Mouse (Mus musculus): Measurements from ENCODE around the gene Spi1. TPM values are rescaled to one million over a fixed set of nuclear protein-coding genes. Genes with fewer than 3 reads are reported as not detected.

The Spi1 gene
- polyA plus RNA-seq, 1 experiment, result 4.1 TPM

DNA sequence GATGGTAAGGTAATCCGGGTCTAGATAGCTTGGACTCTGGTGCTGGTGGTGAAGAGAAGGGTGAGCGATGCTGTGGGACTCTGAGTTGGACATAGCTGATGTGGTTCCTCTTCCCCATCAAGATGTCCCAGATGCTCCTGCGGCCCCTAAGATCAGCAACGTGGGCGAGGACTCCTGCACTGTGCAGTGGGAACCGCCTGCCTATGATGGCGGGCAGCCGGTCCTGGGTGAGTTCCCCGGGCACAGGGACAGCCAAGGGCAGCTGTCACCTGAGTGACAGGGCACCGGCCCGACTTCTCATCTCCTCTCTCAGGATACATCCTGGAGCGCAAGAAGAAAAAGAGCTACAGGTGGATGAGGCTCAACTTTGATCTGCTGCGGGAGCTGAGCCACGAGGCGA, 49.1 kb downstream of the Spi1 start:
- no peaks in the 10 kb centered on the region for H3K27me3 ChIP-seq (ENCODE audit: control insufficient read depth, insufficient read depth, low read length)
- H3K4me3 ChIP-seq (replicated peaks; ENCODE audit: insufficient read depth, low read depth, low read length), result no peak overlapping the region
- no peak for DNase-seq
- no peak for TF ChIP-seq POLR2A (IDR thresholded peaks at IDR 0.05; ENCODE audit: borderline replicate concordance, insufficient read depth, low read length)
- WGBS, result 85% methylated on average over 15 of the region's 15 CpGs
- no peak overlapping the region for H3K27ac ChIP-seq (ENCODE audit: insufficient read depth, low read length)
- peaks cover 14% of the 10 kb centered on the region for H3K4me1 ChIP-seq (ENCODE audit: control insufficient read depth, insufficient read depth, low read length)

GRCm38 (mm10) chr2:91132035-91132434, 49.8 kb downstream of the Spi1 start:
- Histone ChIP-seq H3K4me3 (replicated peaks; ENCODE audit: insufficient read depth, low read depth, low read length) (no peak overlapping the region), H3K27ac (ENCODE audit: insufficient read depth, low read length) (no peak overlapping the region), H3K4me1 (ENCODE audit: control insufficient read depth, insufficient read depth, low read length) (peaks cover 22% of the 10 kb centered on the region), H3K27me3 (ENCODE audit: control insufficient read depth, insufficient read depth, low read length) (no peaks in the 10 kb centered on the region)
- WGBS, result 76% methylated on average over 3 of the region's 3 CpGs
- no peak for TF ChIP-seq CTCF (IDR thresholded peaks at IDR 0.05; ENCODE audit: borderline replicate concordance, insufficient read depth, low read depth, low read length)
- TF ChIP-seq POLR2A (IDR thresholded peaks at IDR 0.05; ENCODE audit: borderline replicate concordance, insufficient read depth, low read length), result no peak
- DNase-seq, result no peak

DNA sequence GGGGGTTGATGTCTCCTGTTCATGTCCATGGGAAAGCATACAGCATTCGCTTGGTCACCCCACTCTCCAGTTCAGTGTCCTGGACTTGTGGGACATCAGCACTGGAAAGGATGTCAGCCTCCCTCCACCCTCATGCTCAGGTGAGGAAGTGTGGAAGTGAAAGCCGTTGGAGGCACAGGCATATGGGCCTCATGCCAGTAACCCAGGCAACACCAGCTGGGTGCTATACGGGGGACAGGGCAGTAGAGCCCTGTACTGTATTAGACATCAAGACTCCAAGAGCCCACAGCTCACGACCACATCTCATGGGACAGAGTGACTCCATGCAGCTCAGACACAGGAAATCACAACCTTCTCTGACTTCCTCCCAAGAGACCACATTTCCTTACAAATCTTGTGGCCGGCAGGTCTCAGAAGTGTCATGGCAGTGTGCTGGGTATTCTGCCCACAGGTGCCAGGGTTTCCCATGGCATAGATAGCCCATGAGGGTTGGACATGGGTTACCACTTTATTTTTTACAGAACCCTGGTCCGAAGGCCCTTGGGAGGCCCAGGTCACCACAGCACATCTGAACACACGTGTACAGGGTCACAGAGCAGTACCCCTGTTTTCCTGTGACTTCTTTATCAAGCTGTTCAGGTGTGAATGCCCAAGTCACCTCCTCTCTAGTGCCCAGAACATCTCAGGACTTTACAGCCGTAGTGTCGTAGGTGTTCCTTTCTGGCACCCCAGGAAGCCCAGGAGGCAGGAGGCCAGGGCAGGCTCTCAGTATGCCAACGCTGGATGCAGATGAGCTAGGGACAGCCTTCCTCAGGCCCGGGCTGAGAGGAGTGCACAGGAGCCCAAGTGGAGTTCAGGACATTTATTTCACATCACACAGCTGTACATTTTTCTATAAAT, 54.6 kb downstream of the Spi1 start:
- peak; percentile 63 to 70 for DNase-seq
- WGBS, result 23% methylated on average over 11 of the region's 11 CpGs
- H3K27ac ChIP-seq (ENCODE audit: insufficient read depth, low read length), result peak overlapping the region; percentile 26
- H3K4me3 ChIP-seq (replicated peaks; ENCODE audit: insufficient read depth, low read depth, low read length), result no peak overlapping the region
- peaks cover 28% of the 10 kb centered on the region for H3K4me1 ChIP-seq (ENCODE audit: control insufficient read depth, insufficient read depth, low read length)
- TF ChIP-seq CTCF (IDR thresholded peaks at IDR 0.05; ENCODE audit: borderline replicate concordance, insufficient read depth, low read depth, low read length) (no peak), POLR2A (IDR thresholded peaks at IDR 0.05; ENCODE audit: borderline replicate concordance, insufficient read depth, low read length) (no peak)
- no peaks in the 10 kb centered on the region for H3K27me3 ChIP-seq (ENCODE audit: control insufficient read depth, insufficient read depth, low read length)

- DNase-seq, result peak in 1 of 2 experiments; percentile 53
- Histone ChIP-seq H3K4me3 (replicated peaks; ENCODE audit: insufficient read depth, low read depth, low read length) (no peak overlapping the region), H3K4me1 (ENCODE audit: control insufficient read depth, insufficient read depth, low read length) (peaks cover 28% of the 10 kb centered on the region), H3K27ac (ENCODE audit: insufficient read depth, low read length) (peak overlapping the region; percentile 26), H3K27me3 (ENCODE audit: control insufficient read depth, insufficient read depth, low read length) (no peaks in the 10 kb centered on the region)
- 14% methylated on average over 6 of the region's 6 CpGs for WGBS
- TF ChIP-seq CTCF (IDR thresholded peaks at IDR 0.05; ENCODE audit: borderline replicate concordance, insufficient read depth, low read depth, low read length) (no peak), POLR2A (IDR thresholded peaks at IDR 0.05; ENCODE audit: borderline replicate concordance, insufficient read depth, low read length) (no peak)
These were observed 55.3 kb downstream of the Spi1 start for GRCm38 (mm10) chr2:91137481-91137880.

- Histone ChIP-seq H3K27ac (ENCODE audit: insufficient read depth, low read length) (no peak overlapping the region), H3K4me1 (ENCODE audit: control insufficient read depth, insufficient read depth, low read length) (peaks cover 28% of the 10 kb centered on the region), H3K27me3 (ENCODE audit: control insufficient read depth, insufficient read depth, low read length) (no peaks in the 10 kb centered on the region), H3K4me3 (replicated peaks; ENCODE audit: insufficient read depth, low read depth, low read length) (no peak overlapping the region)
- DNase-seq, result no peak
- 72% methylated on average over 5 of the region's 5 CpGs for WGBS
- TF ChIP-seq CTCF (IDR thresholded peaks at IDR 0.05; ENCODE audit: borderline replicate concordance, insufficient read depth, low read depth, low read length) (no peak), POLR2A (IDR thresholded peaks at IDR 0.05; ENCODE audit: borderline replicate concordance, insufficient read depth, low read length) (no peak)
These were observed 57.1 kb downstream of the Spi1 start for GRCm38 (mm10) chr2:91139311-91139710.

- Histone ChIP-seq H3K4me1 (ENCODE audit: control insufficient read depth, insufficient read depth, low read length) (peaks cover 28% of the 10 kb centered on the region), H3K4me3 (replicated peaks; ENCODE audit: insufficient read depth, low read depth, low read length) (no peak overlapping the region), H3K27ac (ENCODE audit: insufficient read depth, low read length) (no peak overlapping the region), H3K27me3 (ENCODE audit: control insufficient read depth, insufficient read depth, low read length) (no peaks in the 10 kb centered on the region)
- TF ChIP-seq POLR2A (IDR thresholded peaks at IDR 0.05; ENCODE audit: borderline replicate concordance, insufficient read depth, low read length) (no peak), CTCF (IDR thresholded peaks at IDR 0.05; ENCODE audit: borderline replicate concordance, insufficient read depth, low read depth, low read length) (no peak)
- no peak for DNase-seq
- 70% methylated on average over 8 of the region's 8 CpGs for WGBS
These were observed 57.6 kb downstream of the Spi1 start for GRCm38 (mm10) chr2:91139764-91140163.

DNA sequence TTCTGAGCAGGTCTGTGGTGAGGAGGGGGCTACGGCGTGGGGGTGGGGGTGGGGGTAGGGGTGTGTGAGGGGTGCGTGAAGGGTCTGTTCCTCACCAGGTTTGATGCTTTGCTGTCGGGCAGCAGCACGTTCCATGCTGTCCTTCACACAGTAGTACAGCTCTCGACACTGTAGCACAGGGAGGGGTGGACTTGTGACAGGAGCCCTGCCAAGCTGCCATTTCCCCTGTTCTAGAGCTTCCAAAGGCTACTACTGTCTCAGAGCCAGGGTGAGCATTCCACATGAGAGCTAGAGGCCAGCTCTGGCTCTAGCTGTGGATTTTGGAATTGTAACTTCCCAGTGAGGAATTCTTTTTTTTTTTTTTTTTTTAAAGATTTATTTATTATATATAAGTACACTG, 60.7 kb downstream of the Spi1 start:
- 65% methylated on average over 6 of the region's 6 CpGs for WGBS
- H3K4me3 ChIP-seq (replicated peaks; ENCODE audit: insufficient read depth, low read depth, low read length), result no peak overlapping the region

GRCm38 (mm10) chr2:91143401-91143800, 61.2 kb downstream of the Spi1 start:
- no peak overlapping the region for H3K4me3 ChIP-seq (replicated peaks; ENCODE audit: insufficient read depth, low read depth, low read length)
- H3K27me3 ChIP-seq (ENCODE audit: control insufficient read depth, insufficient read depth, low read length), result no peaks in the 10 kb centered on the region
- no peak for DNase-seq
- H3K4me1 ChIP-seq (ENCODE audit: control insufficient read depth, insufficient read depth, low read length), result no peaks in the 10 kb centered on the region
- H3K27ac ChIP-seq (ENCODE audit: insufficient read depth, low read length), result no peak overlapping the region
- no peak for TF ChIP-seq POLR2A (IDR thresholded peaks at IDR 0.05; ENCODE audit: borderline replicate concordance, insufficient read depth, low read length)
- no peak for TF ChIP-seq CTCF (IDR thresholded peaks at IDR 0.05; ENCODE audit: borderline replicate concordance, insufficient read depth, low read depth, low read length)
- WGBS, result 95% methylated on average over 11 of the region's 11 CpGs

More for the DNA sequence above, 60.7 kb downstream of the Spi1 start:
- DNase-seq, result no peak
- Histone ChIP-seq H3K27me3 (ENCODE audit: control insufficient read depth, insufficient read depth, low read length) (no peaks in the 10 kb centered on the region), H3K4me1 (ENCODE audit: control insufficient read depth, insufficient read depth, low read length) (peaks cover 5% of the 10 kb centered on the region), H3K27ac (ENCODE audit: insufficient read depth, low read length) (no peak overlapping the region)
- TF ChIP-seq CTCF (IDR thresholded peaks at IDR 0.05; ENCODE audit: borderline replicate concordance, insufficient read depth, low read depth, low read length), result no peak
- no peak for TF ChIP-seq POLR2A (IDR thresholded peaks at IDR 0.05; ENCODE audit: borderline replicate concordance, insufficient read depth, low read length)
